Mouse (Mus musculus) intestine, embryonic 14.5 days (tissue): ENCODE data around the gene Cdk6. TPM values are rescaled to one million over a fixed set of nuclear protein-coding genes. Genes with fewer than 3 reads are reported as not detected.

Experiments used
- polyA plus RNA-seq: library from polyadenylated mRNA; unstranded; fragments of >200 nt; fragmentation: Nextera tagmentation; extraction: Ambion mirVana; gene quantifications from 2 replicates; pipeline ENCODE4 v1.2.1, GENCODE M21; 2014

Cdk6 gene
- polyA plus RNA-seq, 1 experiment from 2014 or later: 41.3 TPM

Other genes with a start within 250 kb of the Cdk6 start
- 31.2 and 36.7 TPM in 2 replicates for gene Fam133b, start 202.3 kb downstream of the Cdk6 start, polyA plus RNA-seq
- 3.5 and 4.4 TPM in 2 replicates for gene 1700109H08Rik, start 230.1 kb downstream of the Cdk6 start, polyA plus RNA-seq